Mouse (Mus musculus) cerebellum, adult 2 months (tissue): ENCODE results near the gene Sec1. TPM values are rescaled to one million over a fixed set of nuclear protein-coding genes. Genes with fewer than 3 reads are reported as not detected.

Experiments used
- DNase-seq, 2 experiments: peaks; one replicate each; pipeline ENCODE4 v3.0.0; 2021
- H3K27ac ChIP-seq: fragments of 200-500 bp; 2 replicates; pipeline ENCODE4 v1.5.1; 2012; ENCODE audit warnings: low read length, control low read depth, inconsistent platforms; ENCODE audit not compliant: insufficient read depth
- H3K27me3 ChIP-seq: fragments of 200-500 bp; 2 replicates; pipeline ENCODE4 v1.6.1; 2012; ENCODE audit warnings: inconsistent platforms, mild to moderate bottlenecking, low read length, moderate library complexity; ENCODE audit not compliant: control insufficient read depth, insufficient read depth
- H3K4me1 ChIP-seq: fragments of 200-500 bp; 2 replicates; pipeline ENCODE4 v1.6.1; 2011; ENCODE audit warnings: low read length; ENCODE audit not compliant: control insufficient read depth, insufficient read depth
- H3K4me3 ChIP-seq: fragments of 200-500 bp; replicated peaks from 2 replicates; pipeline ENCODE3; 2011; ENCODE audit warnings: mild to moderate bottlenecking, low read depth, low read length, control low read depth; ENCODE audit not compliant: insufficient read depth
- CTCF ChIP-seq: fragments of 200-500 bp; IDR thresholded peaks from 2 replicates; pipeline ENCODE4 v1.5.1; 2011; ENCODE audit warnings: low read depth, mild to moderate bottlenecking, control low read depth, low read length, moderate library complexity, borderline replicate concordance; ENCODE audit not compliant: insufficient read depth
- POLR2A ChIP-seq: fragments of 200-500 bp; IDR thresholded peaks from 2 replicates; pipeline ENCODE4 v1.6.1; 2011; ENCODE audit warnings: low read length, control low read depth, borderline replicate concordance; ENCODE audit not compliant: insufficient read depth
- WGBS: fragments of 180-500 bp; shearing (Covaris S2); methylation state at CpG from one replicate; pipeline ENCODE4 v1.1.7; 2018; 5-methylcytosine and 5-hydroxymethylcytosine counted together
- polyA plus RNA-seq: library from polyadenylated mRNA; depleted of rRNA; stranded (reverse); fragments of >200 nt; gene quantifications from 2 replicates; pipeline ENCODE4 v1.2.3, GENCODE M21; 2012

The Sec1 gene
- polyA plus RNA-seq, 1 experiment: 0.64 TPM

DNA sequence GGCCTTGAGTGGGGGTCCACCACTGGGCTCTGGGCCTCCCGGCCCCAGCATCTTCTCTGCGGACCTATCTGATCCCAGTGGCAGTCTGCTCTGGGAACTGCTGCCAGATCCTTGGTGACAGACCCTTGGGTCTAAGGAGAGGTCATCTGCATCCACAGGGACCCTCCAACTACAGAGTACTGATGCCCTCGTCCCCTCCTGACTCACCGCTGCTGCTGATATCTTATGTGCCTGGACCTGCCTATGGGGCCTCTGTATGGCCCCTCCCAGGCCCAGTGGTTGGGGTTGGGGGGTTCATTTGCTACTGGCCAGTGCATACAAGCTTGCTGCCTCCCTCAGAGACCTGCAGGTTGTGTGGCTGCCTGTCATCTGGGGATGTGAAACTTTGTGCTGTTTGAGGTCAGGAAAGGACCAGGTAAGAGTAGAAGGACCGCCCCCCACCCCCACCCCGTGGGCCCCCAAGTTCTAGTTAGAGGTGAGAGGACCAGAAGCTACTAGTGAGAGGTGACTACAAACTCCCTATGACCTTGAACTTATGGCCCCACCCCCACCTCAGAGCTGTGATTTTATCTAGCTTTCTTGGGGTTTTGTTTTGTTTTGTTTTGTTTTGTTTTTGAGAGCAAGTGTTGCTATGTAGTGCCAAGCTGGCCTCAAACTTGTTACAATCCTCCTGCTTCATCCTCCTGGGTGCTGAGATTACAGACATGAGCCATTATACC, 49.2 kb downstream of the Sec1 start:
- Histone ChIP-seq H3K4me1 (peaks cover 22% of the 10 kb centered on the region), H3K27ac (peak overlapping the region; percentile 32), H3K27me3 (no peaks in the 10 kb centered on the region), H3K4me3 (peak overlapping the region; percentile 54)
- TF ChIP-seq CTCF (no peak), POLR2A (no peak)
- DNase-seq: no peak
- 66% methylated on average over 6 of the region's 6 CpGs for WGBS

DNA sequence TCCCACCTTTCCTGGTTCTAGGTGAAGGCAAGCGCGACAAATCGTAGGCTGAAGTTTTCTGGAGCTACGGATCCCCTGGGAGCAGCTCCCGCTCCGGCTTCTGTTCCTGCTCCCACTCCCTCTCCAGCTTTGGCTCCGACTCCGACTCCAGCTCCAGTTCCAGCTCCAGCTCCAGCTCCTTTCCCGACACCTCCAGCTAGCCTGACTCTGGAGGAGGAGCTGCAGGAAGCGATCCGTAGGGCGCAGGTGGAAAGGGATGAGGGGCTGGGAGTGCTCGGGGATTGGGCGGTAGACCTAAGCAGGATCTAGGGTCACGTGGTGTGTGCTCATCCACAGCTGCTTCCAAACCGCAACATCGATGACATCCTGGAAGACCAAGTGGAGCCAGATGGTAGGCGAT, 50.0 kb downstream of the Sec1 start:
- WGBS: 4% methylated on average over 18 of the region's 18 CpGs
- H3K4me3 ChIP-seq: peak overlapping the region; percentile 54
- TF ChIP-seq POLR2A: 0 out of 2 replicates have a peak, but pooled peaks have one; percentile 7
- TF ChIP-seq CTCF: no peak
- H3K27ac ChIP-seq: peak overlapping the region; percentile 32
- H3K4me1 ChIP-seq: peaks cover 22% of the 10 kb centered on the region
- DNase-seq: peak; percentile 73 to 74
- H3K27me3 ChIP-seq: no peaks in the 10 kb centered on the region

DNA sequence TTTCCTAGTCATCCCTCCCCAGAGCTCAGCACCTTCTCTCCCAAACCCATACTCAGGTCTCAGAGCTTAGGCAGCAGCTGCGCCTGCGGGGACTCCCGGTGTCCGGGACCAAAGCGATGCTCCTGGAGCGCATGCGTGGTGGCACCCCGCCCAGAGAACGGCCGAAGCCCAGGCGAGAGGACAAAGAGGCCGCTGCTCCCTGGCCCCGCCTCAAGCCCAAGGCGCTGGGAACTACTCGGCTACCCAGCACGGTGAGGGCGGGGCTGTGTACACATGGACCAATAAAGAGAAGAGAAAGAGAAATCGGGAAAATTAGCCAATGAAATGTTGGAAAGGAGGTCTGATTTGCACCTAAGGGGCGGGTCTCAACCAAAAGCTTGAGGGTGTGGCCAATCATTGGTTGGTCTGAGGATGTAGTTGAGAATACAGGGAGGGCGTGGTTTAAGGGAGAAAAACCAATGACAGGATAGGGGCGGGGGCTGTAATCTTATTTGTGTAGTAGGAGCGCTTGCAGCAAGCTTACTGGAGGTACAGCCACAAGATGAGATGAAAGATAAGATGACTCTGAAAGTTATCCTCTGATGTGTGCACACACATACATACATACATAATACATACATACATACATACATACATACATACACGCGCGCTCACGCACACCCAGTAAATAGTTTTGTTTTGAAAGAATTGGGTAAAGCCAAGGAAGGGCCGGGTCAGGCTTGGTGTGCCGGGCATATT, 50.6 kb downstream of the Sec1 start:
- peak; percentile 84 for TF ChIP-seq POLR2A
- TF ChIP-seq CTCF: no peak
- peak; percentile 99 to 100 for DNase-seq
- peak overlapping the region; percentile 84 for H3K27ac ChIP-seq
- WGBS: 5% methylated on average over 28 of the region's 28 CpGs
- peaks cover 22% of the 10 kb centered on the region for H3K4me1 ChIP-seq
- peak overlapping the region; percentile 74 for H3K4me3 ChIP-seq
- no peaks in the 10 kb centered on the region for H3K27me3 ChIP-seq

DNA sequence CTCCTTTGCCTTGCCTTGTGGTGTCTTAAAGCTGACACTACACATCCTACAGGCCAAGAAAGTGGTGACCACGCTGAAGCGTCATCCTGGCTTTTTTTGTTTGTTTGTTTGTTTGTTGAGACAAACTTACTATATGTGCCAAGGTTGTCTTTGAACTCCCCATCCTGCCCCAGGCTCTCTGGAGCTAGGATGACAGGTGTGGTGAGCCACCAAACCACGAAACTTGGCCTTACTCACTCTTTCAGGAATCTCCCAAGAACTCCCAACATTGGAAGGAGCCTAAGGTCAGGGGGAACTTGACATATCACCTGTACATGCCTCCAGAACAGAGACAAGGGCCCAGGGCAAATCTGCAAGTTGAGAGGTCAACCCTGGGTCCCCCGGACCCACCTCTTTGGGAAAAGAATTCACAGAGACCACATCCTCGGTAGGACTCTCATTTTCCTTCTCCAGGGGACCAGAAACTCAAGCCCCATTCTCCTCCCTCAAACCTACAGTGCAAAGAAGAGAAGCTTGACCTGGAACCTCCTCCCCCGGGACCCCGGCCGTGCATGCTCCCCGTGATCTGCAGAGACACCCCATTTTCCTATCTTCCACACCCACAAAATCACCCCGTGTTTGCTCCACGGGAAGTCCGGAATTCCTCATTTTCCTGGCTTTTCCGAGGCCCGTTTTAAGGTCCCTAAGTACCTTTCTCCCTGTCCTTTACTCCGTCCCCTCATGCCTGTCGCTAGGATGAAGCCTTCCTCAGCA, 51.5 kb downstream of the Sec1 start:
- Histone ChIP-seq H3K4me1 (peaks cover 24% of the 10 kb centered on the region), H3K27ac (peak overlapping the region; percentile 84), H3K27me3 (no peaks in the 10 kb centered on the region), H3K4me3 (peak overlapping the region; percentile 74)
- no peak for DNase-seq
- TF ChIP-seq POLR2A: no peak
- no peak for TF ChIP-seq CTCF
- 27% methylated on average over 16 of the region's 16 CpGs for WGBS

DNA sequence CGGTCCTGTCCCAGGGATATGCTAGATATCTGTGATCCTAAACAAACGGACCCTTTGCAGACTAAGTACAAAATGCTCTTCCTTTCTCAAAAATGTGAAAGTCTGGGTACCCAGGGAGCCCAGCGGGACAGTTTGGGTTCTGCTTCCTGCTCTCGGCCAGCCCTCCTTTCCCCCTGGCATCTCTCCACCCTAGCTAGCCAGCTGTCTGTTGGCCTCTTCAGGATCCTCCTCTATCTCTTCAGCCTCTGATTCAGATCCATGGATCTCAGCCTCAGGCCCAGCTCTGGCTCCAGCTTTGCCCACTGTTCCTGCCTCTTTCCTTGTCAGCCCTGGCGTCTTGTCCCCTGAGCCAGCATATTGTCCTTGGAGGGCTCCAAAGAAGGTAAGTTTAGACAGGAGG, 52.1 kb downstream of the Sec1 start:
- peak; percentile 58 to 65 for DNase-seq
- peak overlapping the region; percentile 37 for H3K4me3 ChIP-seq
- peaks cover 26% of the 10 kb centered on the region for H3K4me1 ChIP-seq
- WGBS: 19% methylated on average over 5 of the region's 5 CpGs
- TF ChIP-seq POLR2A (no peak), CTCF (no peak)
- H3K27me3 ChIP-seq: no peaks in the 10 kb centered on the region
- peak overlapping the region; percentile 84 for H3K27ac ChIP-seq

DNA sequence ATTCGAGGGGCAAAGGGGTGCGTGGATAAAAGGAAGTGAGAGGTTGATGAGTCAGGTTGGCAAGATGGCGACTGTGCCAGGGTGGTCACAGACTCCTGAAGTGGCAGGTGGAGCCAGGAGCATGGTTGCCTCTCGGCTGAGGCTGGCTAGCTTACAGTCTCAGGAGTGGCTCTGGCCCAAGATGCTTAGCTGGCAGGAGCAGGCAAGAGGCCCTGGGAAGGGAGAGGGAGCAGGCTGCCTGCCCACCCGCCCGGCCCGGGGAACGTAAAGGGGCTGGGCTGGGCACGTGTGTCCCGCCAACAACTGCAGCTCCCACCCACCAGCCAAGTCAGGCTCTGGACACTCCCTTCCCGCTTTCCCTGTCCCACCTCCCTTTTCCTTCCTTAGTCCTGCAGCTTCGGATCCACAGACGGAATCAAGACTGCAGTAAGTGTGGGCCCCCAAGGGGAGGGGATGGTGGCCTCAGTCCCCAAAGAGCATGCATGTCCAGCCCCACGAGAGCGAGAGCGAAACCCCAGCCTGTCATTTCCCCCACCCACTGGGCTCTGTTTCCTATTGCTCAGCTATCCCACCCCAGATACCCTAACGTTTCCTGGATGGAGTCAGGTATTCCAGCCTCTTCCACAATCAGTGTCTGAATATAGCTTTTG, 52.7 kb downstream of the Sec1 start:
- Histone ChIP-seq H3K27ac (peak overlapping the region; percentile 84), H3K4me1 (peaks cover 26% of the 10 kb centered on the region), H3K4me3 (peak overlapping the region; percentile 36), H3K27me3 (no peaks in the 10 kb centered on the region)
- TF ChIP-seq CTCF (no peak), POLR2A (no peak)
- peak; percentile 61 to 74 for DNase-seq
- 8% methylated on average over 17 of the region's 17 CpGs for WGBS

DNA sequence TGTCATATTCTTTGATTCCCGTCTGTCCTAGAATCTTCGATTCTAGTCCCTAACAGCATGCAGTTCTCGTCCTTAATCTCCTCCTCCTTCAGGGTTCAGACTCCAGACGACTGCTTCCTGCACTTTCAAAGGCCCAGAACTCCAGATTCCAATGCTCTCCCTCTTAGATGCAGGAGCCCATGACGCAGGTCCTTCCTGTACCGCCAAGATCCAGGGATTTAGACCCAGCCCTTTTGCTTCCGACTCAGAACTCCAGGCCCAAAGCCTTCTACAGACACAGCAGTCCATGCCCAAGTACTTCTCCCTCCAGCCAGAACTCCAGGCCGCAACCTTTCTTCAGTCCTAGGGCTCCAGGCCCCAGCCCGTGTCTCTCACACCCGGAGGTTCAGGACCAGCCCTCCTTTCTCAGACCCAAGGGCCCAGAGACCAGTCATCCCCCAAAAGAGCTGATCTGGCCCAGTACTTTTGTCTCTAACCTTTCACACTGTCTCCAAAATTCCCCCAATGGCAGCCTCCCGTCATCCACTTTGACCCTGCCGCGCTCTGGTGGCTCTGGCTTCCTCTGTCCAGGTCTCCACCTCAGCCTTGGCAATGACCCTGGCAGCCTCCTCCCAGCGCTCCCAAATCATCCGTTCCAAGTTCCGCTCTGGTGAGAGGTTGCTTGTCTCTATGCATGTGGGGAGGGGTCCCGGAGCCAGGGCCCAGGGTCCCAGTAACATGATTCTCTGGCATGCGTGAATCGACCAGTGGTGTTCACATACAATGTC, 53.8 kb downstream of the Sec1 start:
- 75% methylated on average over 19 of the region's 19 CpGs for WGBS
- DNase-seq: no peak
- Histone ChIP-seq H3K27me3 (no peaks in the 10 kb centered on the region), H3K27ac (0 out of 2 replicates have a peak overlapping the region, but pooled peaks have one; percentile 84), H3K4me1 (peaks cover 26% of the 10 kb centered on the region), H3K4me3 (no peak overlapping the region)
- no peak for TF ChIP-seq POLR2A
- TF ChIP-seq CTCF: no peak
